Mouse (Mus musculus) embryo, embryonic 10 days (tissue): ENCODE results near the gene Mfsd6l.

ENCODE experiments used
- DNase-seq: peaks from one replicate; pipeline ENCODE4 v3.0.0-alpha.2; 2015; ENCODE audit warnings: low spot score

Mfsd6l gene

GRCm38 (mm10) chr11:68553981-68554471 lies 2.0 kb upstream of the Mfsd6l start:
- peak; percentile 50 for DNase-seq

- no peak for DNase-seq
These were observed 3.6 kb downstream of the Mfsd6l start for GRCm38 (mm10) chr11:68559546-68559945.

- no peak for DNase-seq
These were observed 6.3 kb downstream of the Mfsd6l start for GRCm38 (mm10) chr11:68561957-68562950.

- DNase-seq, result no peak
These were observed 8.5 kb downstream of the Mfsd6l start for GRCm38 (mm10) chr11:68564356-68565031.

GRCm38 (mm10) chr11:68565032-68565429 lies 9.0 kb downstream of the Mfsd6l start:
- no peak for DNase-seq

GRCm38 (mm10) chr11:68566447-68567059 lies 10.6 kb downstream of the Mfsd6l start:
- DNase-seq, result peak; percentile 89

GRCm38 (mm10) chr11:68570861-68571260 lies 14.9 kb downstream of the Mfsd6l start:
- no peak for DNase-seq

GRCm38 (mm10) chr11:68577076-68577475 lies 21.1 kb downstream of the Mfsd6l start:
- no peak for DNase-seq

GRCm38 (mm10) chr11:68579462-68579881 lies 23.5 kb downstream of the Mfsd6l start:
- peak; percentile 60 for DNase-seq

- DNase-seq, result no peak
These were observed 24.6 kb downstream of the Mfsd6l start for GRCm38 (mm10) chr11:68580566-68580965.

- no peak for DNase-seq
These were observed 27.2 kb downstream of the Mfsd6l start for GRCm38 (mm10) chr11:68583225-68583624.

GRCm38 (mm10) chr11:68583906-68584480 lies 28.0 kb downstream of the Mfsd6l start:
- no peak for DNase-seq

- peak; percentile 70 for DNase-seq
These were observed 29.9 kb downstream of the Mfsd6l start for GRCm38 (mm10) chr11:68585890-68586289.

- DNase-seq, result no peak
These were observed 30.7 kb downstream of the Mfsd6l start, which contains the start of gene Ccdc42 for GRCm38 (mm10) chr11:68586721-68587120. Gene Ccdc42, plus strand, starts transcription at chr11:68587021.

GRCm38 (mm10) chr11:68589055-68589809 lies 33.2 kb downstream of the Mfsd6l start:
- peak; percentile 89 for DNase-seq

- DNase-seq, result peak; percentile 87
These were observed 35.7 kb downstream of the Mfsd6l start for GRCm38 (mm10) chr11:68591708-68592107.

GRCm38 (mm10) chr11:68593247-68593646 lies 37.3 kb downstream of the Mfsd6l start:
- DNase-seq, result no peak

GRCm38 (mm10) chr11:68597912-68598311 lies 41.9 kb downstream of the Mfsd6l start:
- DNase-seq, result no peak

GRCm38 (mm10) chr11:68600551-68601021 lies 44.6 kb downstream of the Mfsd6l start:
- peak; percentile 47 for DNase-seq

GRCm38 (mm10) chr11:68601486-68601991 lies 45.6 kb downstream of the Mfsd6l start:
- peak; percentile 73 for DNase-seq
